Mouse (Mus musculus): ENCODE data around the gene Gm39566. TPM values are rescaled to one million over a fixed set of nuclear protein-coding genes. Genes with fewer than 3 reads are reported as not detected.

Gm39566 gene
- polyA plus RNA-seq, 1 experiment from 2014 or later, result not detected

DNA sequence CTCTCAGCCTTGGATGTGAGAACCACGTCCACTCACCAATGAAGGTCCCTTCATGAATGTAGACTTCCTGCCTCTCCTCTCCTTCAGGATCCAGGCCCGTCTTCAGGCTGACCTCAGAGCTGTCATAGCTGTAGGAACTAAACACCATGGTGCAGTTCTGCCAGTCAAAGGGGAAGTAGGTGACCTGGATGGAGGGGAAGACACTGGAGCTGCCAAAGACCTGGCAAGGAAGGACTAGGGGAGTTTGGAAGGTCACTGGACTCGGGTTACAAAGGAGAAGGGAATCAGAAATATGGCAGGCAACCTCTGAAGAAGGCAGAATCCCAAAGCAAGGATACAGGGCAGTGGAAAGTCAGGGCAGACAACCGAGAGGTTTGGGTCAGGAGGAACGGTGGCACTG lies 21.7 kb downstream of the Gm39566 start:
- Histone ChIP-seq H3K36me3 (no peaks in the 10 kb centered on the region), H3K9me3 (replicated peaks) (no peaks in the 10 kb centered on the region), H3K4me1 (replicated peaks) (peaks cover 11% of the 10 kb centered on the region), H3K27me3 (peaks cover 4% of the 10 kb centered on the region; the same call in 1 of the 2 replicates), H3K27ac (no peak overlapping the region), H3K9ac (no peak overlapping the region), H3K4me3 (no peak overlapping the region), H3K4me2 (no peak overlapping the region)
- ATAC-seq (replicated peaks; ENCODE audit: insufficient number of reproducible peaks, insufficient read depth, low FRiP score, low read depth), result no peak
- 62% methylated on average over 5 of the region's 5 CpGs for WGBS

DNA sequence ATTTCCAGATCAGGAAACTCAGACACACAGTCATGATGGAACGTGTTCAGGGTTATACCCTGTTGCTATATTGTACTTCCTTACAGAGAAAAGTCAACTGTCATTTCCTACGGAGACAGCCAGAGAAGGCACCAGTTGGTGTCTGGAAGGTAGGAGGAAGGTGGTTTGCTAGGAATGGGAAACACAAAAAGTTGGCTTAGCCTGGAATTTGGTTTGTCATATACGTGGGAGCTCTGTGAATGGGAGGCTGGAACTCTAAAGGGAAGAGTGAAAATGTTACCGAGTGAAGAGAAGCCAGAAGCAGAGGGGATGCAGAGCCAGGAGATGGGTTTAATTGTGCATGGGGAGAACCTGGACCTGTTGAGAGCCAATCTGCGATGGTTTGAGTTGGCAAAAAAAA lies 23.7 kb downstream of the Gm39566 start:
- peaks cover 11% of the 10 kb centered on the region for H3K4me1 ChIP-seq (replicated peaks)
- WGBS, result 60% methylated on average over 5 of the region's 5 CpGs
- H3K27me3 ChIP-seq, result no peaks in the 10 kb centered on the region
- H3K4me2 ChIP-seq, result no peak overlapping the region
- H3K27ac ChIP-seq, result no peak overlapping the region
- no peak overlapping the region for H3K9ac ChIP-seq
- H3K36me3 ChIP-seq, result no peaks in the 10 kb centered on the region
- H3K4me3 ChIP-seq, result no peak overlapping the region
- no peak for ATAC-seq (replicated peaks; ENCODE audit: insufficient number of reproducible peaks, insufficient read depth, low FRiP score, low read depth)
- no peaks in the 10 kb centered on the region for H3K9me3 ChIP-seq (replicated peaks)

DNA sequence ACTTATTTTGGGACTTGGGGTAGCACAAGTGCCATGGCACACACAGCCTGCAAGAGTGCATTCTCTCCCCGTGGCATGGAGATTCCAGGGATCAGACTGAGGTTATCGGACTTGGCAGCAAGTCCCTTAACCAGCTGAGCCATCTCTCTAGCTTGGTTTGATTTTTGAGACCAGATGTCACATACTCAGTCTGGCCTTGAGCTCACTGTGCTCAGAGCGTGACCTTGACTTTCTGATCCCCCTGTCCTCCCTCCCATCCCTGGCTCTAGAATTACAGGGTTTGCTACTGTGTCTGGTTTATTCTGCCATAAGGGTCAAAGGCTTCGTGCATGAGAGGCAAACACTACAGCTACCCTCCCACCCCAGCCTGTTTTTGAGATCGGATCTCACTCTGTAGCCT lies 25.7 kb downstream of the Gm39566 start:
- no peak overlapping the region for H3K4me2 ChIP-seq
- H3K36me3 ChIP-seq, result no peaks in the 10 kb centered on the region
- H3K4me3 ChIP-seq, result no peak overlapping the region
- no peaks in the 10 kb centered on the region for H3K27me3 ChIP-seq
- H3K9ac ChIP-seq, result no peak overlapping the region
- WGBS, result 45% methylated on average over 5 of the region's 5 CpGs
- H3K9me3 ChIP-seq (replicated peaks), result no peaks in the 10 kb centered on the region
- peaks cover 7% of the 10 kb centered on the region; the same call in 1 of the 2 replicates for H3K4me1 ChIP-seq (replicated peaks)
- ATAC-seq (replicated peaks; ENCODE audit: insufficient number of reproducible peaks, insufficient read depth, low FRiP score, low read depth), result no peak
- no peak overlapping the region for H3K27ac ChIP-seq

DNA sequence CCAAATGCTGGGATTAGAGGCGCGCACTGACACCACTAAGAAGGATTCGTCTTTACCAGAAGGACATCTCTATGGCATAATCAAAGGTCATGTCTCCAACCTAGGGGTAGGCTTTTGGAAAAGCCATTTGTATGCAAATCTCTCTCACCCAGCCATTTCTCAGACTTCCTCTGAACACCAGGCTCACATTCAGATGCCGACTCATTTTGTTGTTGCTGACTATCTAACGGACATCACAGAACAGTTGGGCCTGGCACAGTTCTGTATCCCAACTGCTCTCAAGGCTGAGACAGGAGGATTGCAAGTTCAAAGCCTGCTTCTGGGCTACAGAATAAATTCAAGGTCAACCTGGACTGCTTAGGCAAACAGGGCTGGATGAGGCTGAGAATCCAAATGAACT lies 27.8 kb downstream of the Gm39566 start:
- 86% methylated on average over 5 of the region's 5 CpGs for WGBS
- H3K27ac ChIP-seq, result no peak overlapping the region

DNA sequence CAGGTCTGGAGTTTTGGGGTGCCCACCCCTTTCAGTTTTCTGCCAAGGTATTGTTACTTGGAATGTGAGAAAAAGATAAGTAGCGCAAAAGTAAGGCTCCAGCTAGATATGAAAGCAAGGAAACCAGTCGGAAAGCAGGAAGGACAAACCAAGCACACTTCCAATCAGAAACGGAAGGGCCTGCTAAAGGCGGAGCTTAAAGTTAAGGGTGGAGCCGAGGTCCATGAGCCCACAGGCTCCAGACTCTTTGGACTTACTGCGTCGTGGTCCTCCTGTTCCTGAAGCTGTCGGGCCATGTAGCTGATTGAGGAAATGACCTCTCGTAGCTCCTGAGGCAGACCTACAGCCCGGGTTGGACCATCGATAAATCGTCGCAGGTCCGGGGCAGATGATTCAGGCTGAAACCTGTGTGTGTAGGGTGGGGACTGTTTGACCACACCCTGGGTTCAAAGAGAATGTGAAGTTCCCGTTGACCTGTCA lies 30.3 kb downstream of the Gm39566 start:
- WGBS, result 26% methylated on average over 15 of the region's 15 CpGs
- Histone ChIP-seq H3K4me2 (peak overlapping the region; percentile 57), H3K27ac (no peak overlapping the region), H3K27me3 (no peaks in the 10 kb centered on the region), H3K9ac (no peak overlapping the region), H3K4me3 (peak overlapping the region; percentile 30), H3K4me1 (replicated peaks) (peaks cover 7% of the 10 kb centered on the region; the same call in 1 of the 2 replicates), H3K9me3 (replicated peaks) (no peaks in the 10 kb centered on the region), H3K36me3 (no peaks in the 10 kb centered on the region)
- ATAC-seq (replicated peaks; ENCODE audit: insufficient number of reproducible peaks, insufficient read depth, low FRiP score, low read depth), result no peak

More for the DNA sequence above, 27.8 kb downstream of the Gm39566 start:
- no peaks in the 10 kb centered on the region for H3K36me3 ChIP-seq
- H3K4me3 ChIP-seq, result no peak overlapping the region
- no peak for ATAC-seq (replicated peaks; ENCODE audit: insufficient number of reproducible peaks, insufficient read depth, low FRiP score, low read depth)
- H3K4me2 ChIP-seq, result no peak overlapping the region
- H3K27me3 ChIP-seq, result no peaks in the 10 kb centered on the region
- H3K4me1 ChIP-seq (replicated peaks), result peaks cover 7% of the 10 kb centered on the region; the same call in 1 of the 2 replicates
- H3K9me3 ChIP-seq (replicated peaks), result no peaks in the 10 kb centered on the region
- H3K9ac ChIP-seq, result no peak overlapping the region

DNA sequence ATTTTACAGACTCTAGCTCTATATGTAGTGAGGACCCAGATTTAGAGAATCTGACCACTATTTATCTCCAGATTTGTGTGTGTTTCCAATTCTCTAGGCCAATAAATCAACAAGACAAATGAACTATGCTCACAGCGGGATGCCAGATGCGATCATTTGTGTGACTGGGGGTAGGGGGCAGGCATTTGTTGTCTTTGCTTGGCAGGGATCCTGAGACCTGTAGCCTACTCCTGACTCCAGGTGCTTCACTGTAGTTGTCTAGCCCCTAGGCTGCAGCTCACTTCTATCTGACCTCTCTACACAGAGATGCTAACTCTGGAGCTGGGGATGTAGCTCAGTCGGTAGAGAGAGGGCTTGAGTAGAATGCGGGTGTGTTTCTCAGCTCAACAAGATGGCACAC lies 33.3 kb downstream of the Gm39566 start:
- 36% methylated on average over 4 of the region's 4 CpGs for WGBS
- Histone ChIP-seq H3K4me3 (no peak overlapping the region), H3K9me3 (replicated peaks) (no peaks in the 10 kb centered on the region), H3K9ac (no peak overlapping the region), H3K27me3 (no peaks in the 10 kb centered on the region), H3K27ac (no peak overlapping the region), H3K4me2 (no peak overlapping the region), H3K36me3 (no peaks in the 10 kb centered on the region), H3K4me1 (replicated peaks) (peaks cover 26% of the 10 kb centered on the region)
- ATAC-seq (replicated peaks; ENCODE audit: insufficient number of reproducible peaks, insufficient read depth, low FRiP score, low read depth), result no peak

DNA sequence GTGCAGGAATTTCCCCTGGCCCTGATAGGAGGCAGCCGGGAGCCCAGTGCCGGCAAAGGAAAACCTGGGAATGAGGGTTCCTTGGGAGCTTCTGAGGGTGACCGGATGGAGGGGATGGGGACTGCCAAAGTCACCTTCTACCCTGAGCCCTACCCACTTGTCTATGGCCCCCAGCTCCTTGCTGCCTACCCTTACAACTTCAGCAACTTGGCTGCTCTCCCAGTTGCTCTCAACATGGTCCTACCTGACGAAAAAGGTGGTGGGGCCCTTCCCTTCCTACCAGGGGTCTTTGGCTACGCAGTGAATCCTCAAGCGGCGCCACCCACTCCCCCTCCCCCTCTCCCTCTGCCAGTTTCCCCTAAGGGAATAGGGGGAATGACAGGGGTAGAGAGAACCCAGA lies 36.1 kb downstream of the Gm39566 start:
- no peak overlapping the region for H3K4me2 ChIP-seq
- WGBS, result 40% methylated on average over 7 of the region's 7 CpGs
- H3K4me3 ChIP-seq, result no peak overlapping the region
- no peak overlapping the region for H3K9ac ChIP-seq
- H3K27ac ChIP-seq, result no peak overlapping the region
- ATAC-seq (replicated peaks; ENCODE audit: insufficient number of reproducible peaks, insufficient read depth, low FRiP score, low read depth), result 0 out of 2 replicates have a peak, but pooled peaks have one; percentile 20
- 0 out of 2 replicates have a peak, but pooled peaks cover 7% of the 10 kb centered on the region for H3K36me3 ChIP-seq
- H3K4me1 ChIP-seq (replicated peaks), result peaks cover 29% of the 10 kb centered on the region
- H3K9me3 ChIP-seq (replicated peaks), result no peaks in the 10 kb centered on the region
- no peaks in the 10 kb centered on the region for H3K27me3 ChIP-seq

DNA sequence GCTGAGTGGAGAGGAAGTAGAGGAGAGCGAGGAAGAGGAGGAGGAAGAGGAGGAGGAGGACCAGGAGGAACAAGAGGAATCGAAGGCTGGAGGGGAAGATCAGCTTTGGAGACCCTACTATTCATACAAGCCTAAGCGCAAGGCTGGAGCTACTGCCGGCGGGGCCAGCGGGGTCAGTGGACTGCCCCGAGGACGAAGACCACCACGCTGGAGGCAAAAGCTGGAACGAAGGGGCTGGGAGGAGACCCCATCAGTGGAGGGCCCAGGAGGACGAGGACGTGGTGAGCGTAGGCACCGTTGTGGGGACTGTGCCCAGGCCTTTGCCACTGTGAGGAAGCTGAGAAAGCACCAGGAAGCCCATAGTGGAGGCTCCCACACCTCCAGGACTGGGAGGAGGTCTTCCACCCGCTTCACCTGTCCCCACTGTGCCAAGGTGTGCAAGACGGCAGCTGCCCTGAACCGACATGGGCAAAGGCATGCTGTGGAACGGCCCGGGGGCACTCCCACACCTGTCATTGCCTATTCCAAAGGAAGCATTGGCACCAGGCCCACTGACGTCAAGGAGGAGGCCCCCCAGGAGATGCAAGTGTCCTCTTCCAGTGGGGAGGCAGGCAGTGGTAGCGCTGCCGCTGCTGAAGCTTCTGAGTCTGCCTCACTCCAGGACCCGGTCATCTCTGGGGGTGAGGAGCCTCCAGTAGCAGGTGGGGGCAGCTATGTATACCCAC lies 36.7 kb downstream of the Gm39566 start:
- Histone ChIP-seq H3K27me3 (no peaks in the 10 kb centered on the region), H3K4me2 (no peak overlapping the region)
- WGBS, result 66% methylated on average over 23 of the region's 23 CpGs

DNA sequence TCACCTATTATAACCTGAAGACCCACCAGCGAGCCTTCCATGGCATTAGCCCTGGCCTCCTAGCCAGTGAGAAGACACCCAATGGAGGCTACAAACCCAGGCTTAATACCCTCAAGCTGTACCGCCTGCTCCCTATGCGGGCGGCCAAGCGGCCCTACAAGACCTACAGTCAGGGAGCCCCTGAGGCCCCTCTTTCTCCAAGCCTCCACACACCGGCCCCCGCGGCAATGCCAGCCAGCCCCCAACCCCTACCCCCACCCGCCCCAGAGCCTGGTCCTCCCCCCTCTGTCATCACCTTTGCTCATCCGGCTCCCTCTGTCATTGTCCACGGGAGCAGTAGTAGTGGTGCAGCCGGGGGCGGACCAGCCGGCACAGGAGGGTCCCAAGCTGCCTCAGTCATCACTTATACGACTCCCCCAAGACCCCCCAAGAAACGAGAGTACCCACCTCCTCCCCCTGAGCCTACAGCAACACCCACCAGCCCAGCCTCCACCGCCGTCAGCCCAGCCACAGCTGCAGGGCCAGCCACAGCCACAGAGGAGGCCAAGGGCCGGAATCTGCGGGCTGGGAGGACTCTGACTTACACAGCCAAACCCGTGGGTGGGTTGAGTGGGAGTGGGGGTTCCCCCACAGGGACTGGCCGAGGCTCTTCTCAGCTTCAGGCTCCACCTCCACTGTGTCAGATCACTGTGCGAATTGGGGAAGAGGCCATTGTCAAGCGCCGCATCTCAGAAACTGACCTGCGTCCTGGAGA lies 37.4 kb downstream of the Gm39566 start:
- Histone ChIP-seq H3K27ac (no peak overlapping the region), H3K4me3 (no peak overlapping the region), H3K36me3 (peaks cover 10% of the 10 kb centered on the region; the same call in 1 of the 2 replicates), H3K9ac (no peak overlapping the region), H3K27me3 (no peaks in the 10 kb centered on the region), H3K9me3 (replicated peaks) (no peaks in the 10 kb centered on the region), H3K4me1 (replicated peaks) (peaks cover 29% of the 10 kb centered on the region), H3K4me2 (no peak overlapping the region)
- 58% methylated on average over 26 of the region's 26 CpGs for WGBS
- ATAC-seq (replicated peaks; ENCODE audit: insufficient number of reproducible peaks, insufficient read depth, low FRiP score, low read depth), result no peak

More for the DNA sequence above, 36.7 kb downstream of the Gm39566 start:
- peaks cover 29% of the 10 kb centered on the region for H3K4me1 ChIP-seq (replicated peaks)
- 0 out of 2 replicates have a peak, but pooled peaks cover 7% of the 10 kb centered on the region for H3K36me3 ChIP-seq
- H3K4me3 ChIP-seq, result no peak overlapping the region
- H3K27ac ChIP-seq, result no peak overlapping the region
- H3K9ac ChIP-seq, result no peak overlapping the region
- no peaks in the 10 kb centered on the region for H3K9me3 ChIP-seq (replicated peaks)
- no peak for ATAC-seq (replicated peaks; ENCODE audit: insufficient number of reproducible peaks, insufficient read depth, low FRiP score, low read depth)

DNA sequence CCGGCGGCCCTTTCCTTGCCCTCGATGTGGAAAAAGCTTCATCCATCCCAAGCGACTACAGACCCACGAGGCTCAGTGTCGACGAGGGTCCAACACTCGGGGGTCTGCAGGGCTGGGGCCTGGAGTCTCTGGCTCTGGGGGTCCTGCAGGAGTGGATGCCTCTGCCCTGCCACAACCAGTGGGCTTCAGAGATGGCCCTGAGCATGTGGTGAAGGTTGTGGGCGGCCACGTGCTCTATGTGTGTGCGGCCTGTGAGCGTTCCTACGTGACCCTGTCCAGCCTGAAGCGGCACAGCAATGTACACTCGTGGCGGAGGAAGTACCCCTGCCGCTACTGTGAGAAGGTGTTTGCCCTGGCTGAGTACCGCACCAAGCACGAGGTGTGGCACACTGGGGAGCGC lies 38.6 kb downstream of the Gm39566 start:
- WGBS, result 86% methylated on average over 20 of the region's 20 CpGs
- no peak; the same call in 1 of the 2 replicates for ATAC-seq (replicated peaks; ENCODE audit: insufficient number of reproducible peaks, insufficient read depth, low FRiP score, low read depth)
- no peak overlapping the region for H3K4me2 ChIP-seq
- no peaks in the 10 kb centered on the region for H3K27me3 ChIP-seq
- H3K9ac ChIP-seq, result no peak overlapping the region
- H3K27ac ChIP-seq, result no peak overlapping the region
- H3K36me3 ChIP-seq, result peaks cover 11% of the 10 kb centered on the region; the same call in 1 of the 2 replicates
- no peak overlapping the region for H3K4me3 ChIP-seq
- H3K9me3 ChIP-seq (replicated peaks), result no peaks in the 10 kb centered on the region
- peaks cover 29% of the 10 kb centered on the region for H3K4me1 ChIP-seq (replicated peaks)

DNA sequence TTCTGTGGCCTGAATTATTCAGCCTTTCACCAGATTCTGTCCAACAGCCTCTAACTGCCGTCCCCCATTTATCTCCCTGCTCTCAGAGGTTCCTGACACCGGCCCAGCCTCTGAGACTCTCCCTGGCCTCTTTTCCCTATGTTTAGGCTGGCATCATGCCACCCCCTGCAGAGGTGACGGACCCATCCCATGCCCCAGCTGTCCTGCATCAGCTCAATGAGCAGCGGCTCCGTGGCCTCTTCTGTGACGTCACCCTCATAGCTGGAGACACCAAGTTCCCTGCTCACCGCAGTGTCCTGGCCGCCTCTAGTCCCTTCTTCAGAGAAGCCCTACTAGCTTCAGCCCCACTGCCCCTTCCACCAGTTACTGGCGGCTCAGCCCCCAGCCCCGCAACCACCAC lies 39.4 kb downstream of the Gm39566 start:
- H3K36me3 ChIP-seq, result peaks cover 11% of the 10 kb centered on the region; the same call in 1 of the 2 replicates
- no peaks in the 10 kb centered on the region for H3K27me3 ChIP-seq
- no peak overlapping the region for H3K9ac ChIP-seq
- H3K4me2 ChIP-seq, result no peak overlapping the region
- no peaks in the 10 kb centered on the region for H3K9me3 ChIP-seq (replicated peaks)
- peaks cover 29% of the 10 kb centered on the region for H3K4me1 ChIP-seq (replicated peaks)
- WGBS, result 54% methylated on average over 10 of the region's 10 CpGs
- H3K4me3 ChIP-seq, result no peak overlapping the region
- ATAC-seq (replicated peaks; ENCODE audit: insufficient number of reproducible peaks, insufficient read depth, low FRiP score, low read depth), result no peak
- no peak overlapping the region for H3K27ac ChIP-seq

All from heart, embryonic 15.5 days (tissue).